Mouse (Mus musculus) heart, postnatal 0 days (tissue): ENCODE results near the gene Mfsd4b5. TPM values are rescaled to one million over a fixed set of nuclear protein-coding genes. Genes with fewer than 3 reads are reported as not detected.

ENCODE experiments used
- ATAC-seq: fragments of 200-750 bp; cut with Nextera tagmentation; 2 replicates; pipeline ENCODE4 v1.8.0; 2017; ENCODE audit warnings: low read depth, moderate number of reproducible peaks, moderate library complexity; ENCODE audit not compliant: insufficient read depth
- DNase-seq: peaks from one replicate; pipeline ENCODE4 v3.0.0-alpha.2; 2016; ENCODE audit warnings: low spot score
- H3K27ac ChIP-seq: fragments of 300-500 bp; sonication (generic); 2 replicates; pipeline ENCODE4 v1.5.1; 2014; ENCODE audit warnings: low read depth, mild to moderate bottlenecking
- H3K27me3 ChIP-seq: fragments of 300-500 bp; sonication (generic); 2 replicates; pipeline ENCODE4 v1.6.1; 2014; ENCODE audit warnings: low read length, mixed read lengths; ENCODE audit not compliant: control insufficient read depth, insufficient read depth
- H3K36me3 ChIP-seq: fragments of 300-500 bp; sonication (generic); replicated peaks from 2 replicates; pipeline ENCODE4 v1.6.1; 2014; ENCODE audit warnings: low read length, mixed read lengths; ENCODE audit not compliant: control insufficient read depth, insufficient read depth
- H3K4me1 ChIP-seq: fragments of 300-500 bp; sonication (generic); 2 replicates; pipeline ENCODE4 v1.6.1; 2014; ENCODE audit warnings: antibody characterized with exemption; ENCODE audit not compliant: control insufficient read depth, insufficient read depth
- H3K4me2 ChIP-seq: fragments of 300-500 bp; sonication (generic); 2 replicates; pipeline ENCODE4 v1.6.1; 2014; ENCODE audit warnings: low read depth, mild to moderate bottlenecking, low read length, moderate library complexity
- H3K4me3 ChIP-seq: fragments of 300-500 bp; sonication (generic); 2 replicates; pipeline ENCODE4 v1.5.1; 2014; ENCODE audit warnings: low read depth, low read length
- H3K9ac ChIP-seq: fragments of 300-500 bp; sonication (generic); replicated peaks from 2 replicates; pipeline ENCODE4 v1.6.1; 2014; ENCODE audit warnings: low read depth, low read length, mixed read lengths
- H3K9me3 ChIP-seq: fragments of 300-500 bp; sonication (generic); replicated peaks from 2 replicates; pipeline ENCODE4 v1.6.1; 2016; ENCODE audit warnings: low read length; ENCODE audit not compliant: control insufficient read depth
- CTCF ChIP-seq: IDR thresholded peaks from 2 replicates; pipeline ENCODE4 v1.5.1; 2016; ENCODE audit warnings: antibody characterized with exemption, control low read depth, low read depth
- EP300 ChIP-seq: IDR thresholded peaks from 2 replicates; pipeline ENCODE4 v1.6.1; 2016; ENCODE audit warnings: antibody characterized with exemption, low read depth
- WGBS: fragments of 180-500 bp; shearing (Covaris S2); extraction: QIAGEN DNeasy Blood & Tissue Kit; methylation state at CpG from one replicate; pipeline ENCODE4 v1.1.7; 2014; 5-methylcytosine and 5-hydroxymethylcytosine counted together
- polyA plus RNA-seq: library from polyadenylated mRNA; unstranded; fragments of >200 nt; fragmentation: Nextera tagmentation; extraction: Ambion mirVana; gene quantifications from 2 replicates; pipeline ENCODE4 v1.2.1, GENCODE M21; 2015
- total RNA-seq: library from RNA; depleted of rRNA; stranded (reverse); fragments of >200 nt; gene quantifications from 2 replicates; pipeline ENCODE4 v1.2.3, GENCODE M21; 2014; ENCODE audit warnings: low replicate concordance; rRNA removed

The Mfsd4b5 gene
- not detected in 2 replicates for total RNA-seq
- polyA plus RNA-seq = 0.14 TPM in 1 of 2 replicates, not detected in the other

GRCm38 (mm10) chr10:39986466-39986865 is at the start of gene Mfsd4b5:
TSS of gene Mfsd4b5 (minus strand) at chr10:39986646.
- Histone ChIP-seq H3K27me3 (no peaks in the 10 kb centered on the region), H3K4me2 (no peak within 1 kb of the TSS), H3K9ac (no peak within 1 kb of the TSS), H3K27ac (no peak within 1 kb of the TSS), H3K36me3 (no peaks in the 10 kb centered on the region), H3K4me1 (no peaks in the 10 kb centered on the region), H3K9me3 (no peaks in the 10 kb centered on the region), H3K4me3 (no peak within 1 kb of the TSS)
- no peak for TF ChIP-seq CTCF
- 81% methylated on average over 12 of the region's 12 CpGs for WGBS
- DNase-seq (no peak), ATAC-seq (no peak)

- DNase-seq (no peak), ATAC-seq (no peak)
- Histone ChIP-seq H3K27ac (no peak overlapping the region), H3K9me3 (no peaks in the 10 kb centered on the region), H3K27me3 (no peaks in the 10 kb centered on the region), H3K4me1 (no peaks in the 10 kb centered on the region), H3K4me3 (no peak overlapping the region), H3K36me3 (peaks cover 13% of the 10 kb centered on the region; the same call in 1 of the 2 replicates), H3K4me2 (no peak overlapping the region), H3K9ac (no peak overlapping the region)
- TF ChIP-seq EP300 = no peak
- TF ChIP-seq CTCF = no peak
- WGBS = 93% methylated on average over 6 of the region's 6 CpGs
These were observed 48.5 kb upstream of the Mfsd4b5 start for GRCm38 (mm10) chr10:40034956-40035355.

- H3K27me3 ChIP-seq = no peaks in the 10 kb centered on the region
- H3K27ac ChIP-seq = no peak overlapping the region
- H3K36me3 ChIP-seq = peaks cover 13% of the 10 kb centered on the region; the same call in 1 of the 2 replicates
- no peak for DNase-seq
- no peak for ATAC-seq
- no peak overlapping the region for H3K4me2 ChIP-seq
- H3K9ac ChIP-seq = no peak overlapping the region
- no peaks in the 10 kb centered on the region for H3K4me1 ChIP-seq
- WGBS = 85% methylated on average over 2 of the region's 2 CpGs
- H3K4me3 ChIP-seq = no peak overlapping the region
- H3K9me3 ChIP-seq = no peaks in the 10 kb centered on the region
- TF ChIP-seq CTCF = no peak
These were observed 46.5 kb upstream of the Mfsd4b5 start for GRCm38 (mm10) chr10:40032897-40033296.

GRCm38 (mm10) chr10:40030716-40031115 is 44.3 kb upstream of the Mfsd4b5 start:
- ATAC-seq = no peak
- H3K27ac ChIP-seq = no peak overlapping the region
- DNase-seq = no peak
- no peaks in the 10 kb centered on the region for H3K4me1 ChIP-seq
- H3K9ac ChIP-seq = no peak overlapping the region
- WGBS = 87% methylated on average over 6 of the region's 6 CpGs
- H3K4me2 ChIP-seq = no peak overlapping the region
- no peak overlapping the region for H3K4me3 ChIP-seq
- no peak for TF ChIP-seq CTCF
- no peak for TF ChIP-seq EP300
- H3K36me3 ChIP-seq = 0 out of 2 replicates have a peak, but pooled peaks cover 9% of the 10 kb centered on the region
- no peaks in the 10 kb centered on the region for H3K27me3 ChIP-seq
- H3K9me3 ChIP-seq = 0 out of 2 replicates have a peak, but pooled peaks cover 4% of the 10 kb centered on the region

GRCm38 (mm10) chr10:40029610-40030009 is 43.2 kb upstream of the Mfsd4b5 start:
- Histone ChIP-seq H3K4me3 (no peak overlapping the region), H3K36me3 (0 out of 2 replicates have a peak, but pooled peaks cover 5% of the 10 kb centered on the region), H3K9ac (no peak overlapping the region), H3K27ac (no peak overlapping the region), H3K9me3 (0 out of 2 replicates have a peak, but pooled peaks cover 4% of the 10 kb centered on the region), H3K4me1 (0 out of 2 replicates have a peak, but pooled peaks cover 2% of the 10 kb centered on the region), H3K4me2 (no peak overlapping the region), H3K27me3 (no peaks in the 10 kb centered on the region)
- DNase-seq (no peak), ATAC-seq (no peak)
- TF ChIP-seq EP300 (no peak), CTCF (no peak)
- 80% methylated on average over 2 of the region's 2 CpGs for WGBS

- DNase-seq (no peak), ATAC-seq (no peak)
- Histone ChIP-seq H3K36me3 (no peaks in the 10 kb centered on the region), H3K4me3 (no peak overlapping the region), H3K4me1 (peaks cover 10% of the 10 kb centered on the region), H3K9me3 (0 out of 2 replicates have a peak, but pooled peaks cover 4% of the 10 kb centered on the region), H3K4me2 (no peak overlapping the region), H3K27ac (no peak overlapping the region), H3K9ac (no peak overlapping the region), H3K27me3 (no peaks in the 10 kb centered on the region)
- 75% methylated on average over 8 of the region's 8 CpGs for WGBS
- TF ChIP-seq CTCF = no peak
- TF ChIP-seq EP300 = no peak
These were observed 41.6 kb upstream of the Mfsd4b5 start for GRCm38 (mm10) chr10:40028091-40028490.
